Mouse (Mus musculus): ENCODE data around the gene Prkce.

- TF ChIP-seq CTCF (IDR thresholded peaks at IDR 0.05; ENCODE audit: borderline replicate concordance, extremely low read depth, insufficient read depth, insufficient read length) (no peak), POLR2A (IDR thresholded peaks at IDR 0.05; ENCODE audit: borderline replicate concordance, extremely low read depth, insufficient read depth, insufficient read length, poor library complexity, severe bottlenecking) (no peak)
Measured at GRCm38 (mm10) chr17:86371101-86371561, 203.5 kb downstream of the Prkce start.

Measured in brain, embryonic 14.5 days (tissue).